Mouse (Mus musculus) cortical plate, adult 2 months (tissue): ENCODE data around the gene Epha1. TPM values are rescaled to one million over a fixed set of nuclear protein-coding genes. Genes with fewer than 3 reads are reported as not detected.

ENCODE experiments used
- H3K27ac ChIP-seq: fragments of 200-500 bp; 2 replicates; pipeline ENCODE4 v1.5.1; 2012; ENCODE audit warnings: low read length, control low read depth, inconsistent platforms; ENCODE audit not compliant: insufficient read depth
- H3K4me1 ChIP-seq: fragments of 200-500 bp; 2 replicates; pipeline ENCODE4 v1.6.1; 2011; ENCODE audit warnings: low read length; ENCODE audit not compliant: control insufficient read depth, insufficient read depth
- H3K4me3 ChIP-seq: fragments of 200-500 bp; 2 replicates; pipeline ENCODE4 v1.5.1; 2011; ENCODE audit warnings: mild to moderate bottlenecking, low read length, control low read depth; ENCODE audit not compliant: insufficient read depth
- CTCF ChIP-seq: fragments of 200-500 bp; IDR thresholded peaks from 2 replicates; pipeline ENCODE4 v1.5.1; 2011; ENCODE audit warnings: mild to moderate bottlenecking, control low read depth, low read length; ENCODE audit not compliant: insufficient read depth; ENCODE audit errors: extremely low read depth
- POLR2A ChIP-seq: fragments of 200-500 bp; IDR thresholded peaks from 2 replicates; pipeline ENCODE4 v1.6.1; 2011; ENCODE audit warnings: mild to moderate bottlenecking, low read length, control low read depth; ENCODE audit not compliant: insufficient read depth; ENCODE audit errors: extremely low read depth
- polyA plus RNA-seq: library from polyadenylated mRNA; depleted of rRNA; stranded (reverse); fragments of >200 nt; gene quantifications from 2 replicates; pipeline ENCODE4 v1.2.3, GENCODE M21; 2012

Gene Epha1
- polyA plus RNA-seq, 1 experiment, result 0.23 TPM

GRCm38 (mm10) chr6:42355794-42356600 lies 17.1 kb downstream of the Epha1 start:
- H3K4me1 ChIP-seq, result peaks cover 12% of the 10 kb centered on the region
- no peak overlapping the region for H3K27ac ChIP-seq
- H3K4me3 ChIP-seq, result no peak overlapping the region
- TF ChIP-seq POLR2A (no peak), CTCF (no peak)

- Histone ChIP-seq H3K4me3 (no peak overlapping the region), H3K27ac (no peak overlapping the region), H3K4me1 (peaks cover 15% of the 10 kb centered on the region)
- TF ChIP-seq POLR2A, result no peak
- TF ChIP-seq CTCF, result no peak
These were observed 17.7 kb downstream of the Epha1 start for GRCm38 (mm10) chr6:42355366-42355765.

DNA sequence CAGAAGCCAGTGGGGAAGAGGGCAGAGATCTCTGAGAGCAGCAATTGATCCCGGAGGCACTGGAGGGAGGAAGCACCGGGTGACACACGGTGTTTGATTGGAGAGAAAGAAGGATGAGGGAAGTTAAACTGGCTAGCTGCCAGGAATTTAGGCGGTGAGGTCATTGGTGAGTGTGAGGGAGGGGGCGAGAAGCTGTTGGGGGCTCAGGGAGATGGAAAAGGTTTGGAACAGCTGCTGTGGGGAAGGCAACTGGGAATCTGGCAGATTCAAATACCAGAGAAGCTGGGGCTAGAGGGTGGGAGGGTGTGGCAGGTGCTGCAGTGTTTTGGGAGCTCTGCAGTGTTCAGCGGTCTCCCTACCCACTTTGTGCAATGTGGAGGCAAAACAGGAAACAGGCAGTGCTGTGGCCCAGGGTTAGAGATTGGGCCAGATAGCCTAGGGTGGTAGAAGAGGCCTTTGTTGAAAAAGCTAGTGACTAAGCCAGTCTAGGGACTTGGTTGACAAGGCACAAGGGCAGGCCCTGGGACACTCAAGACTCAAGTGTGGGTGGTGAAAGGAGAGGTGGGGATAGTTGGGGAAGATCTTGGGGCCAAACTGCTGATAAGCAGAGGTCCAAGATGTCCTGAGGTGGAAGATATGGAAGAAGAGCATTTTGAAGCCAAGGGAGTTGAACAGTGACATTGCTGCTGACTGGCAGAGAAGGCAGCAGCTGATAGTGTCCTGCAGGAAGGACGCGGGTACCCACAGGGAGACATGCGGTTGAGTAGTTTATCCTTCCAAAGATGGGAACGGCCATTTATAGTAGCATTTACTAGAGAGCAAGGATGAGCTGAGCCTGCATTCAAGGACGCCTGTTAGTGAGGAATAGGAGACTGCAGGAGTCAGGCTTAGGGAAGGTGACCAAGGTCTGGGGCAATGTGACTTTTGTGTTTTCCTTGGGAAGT lies 18.7 kb downstream of the Epha1 start:
- Histone ChIP-seq H3K4me3 (peak overlapping the region; percentile 6; the same call in 1 of the 2 replicates), H3K4me1 (peaks cover 15% of the 10 kb centered on the region), H3K27ac (no peak overlapping the region)
- TF ChIP-seq POLR2A (no peak), CTCF (no peak)

GRCm38 (mm10) chr6:42353180-42353579 lies 19.9 kb downstream of the Epha1 start:
- H3K4me1 ChIP-seq, result peaks cover 15% of the 10 kb centered on the region
- no peak overlapping the region; the same call in 1 of the 2 replicates for H3K27ac ChIP-seq
- H3K4me3 ChIP-seq, result no peak overlapping the region
- no peak for TF ChIP-seq CTCF
- no peak for TF ChIP-seq POLR2A

GRCm38 (mm10) chr6:42352486-42352846 lies 20.6 kb downstream of the Epha1 start:
- TF ChIP-seq CTCF (no peak), POLR2A (no peak)
- H3K27ac ChIP-seq, result no peak overlapping the region
- no peak overlapping the region for H3K4me3 ChIP-seq
- peaks cover 15% of the 10 kb centered on the region for H3K4me1 ChIP-seq

DNA sequence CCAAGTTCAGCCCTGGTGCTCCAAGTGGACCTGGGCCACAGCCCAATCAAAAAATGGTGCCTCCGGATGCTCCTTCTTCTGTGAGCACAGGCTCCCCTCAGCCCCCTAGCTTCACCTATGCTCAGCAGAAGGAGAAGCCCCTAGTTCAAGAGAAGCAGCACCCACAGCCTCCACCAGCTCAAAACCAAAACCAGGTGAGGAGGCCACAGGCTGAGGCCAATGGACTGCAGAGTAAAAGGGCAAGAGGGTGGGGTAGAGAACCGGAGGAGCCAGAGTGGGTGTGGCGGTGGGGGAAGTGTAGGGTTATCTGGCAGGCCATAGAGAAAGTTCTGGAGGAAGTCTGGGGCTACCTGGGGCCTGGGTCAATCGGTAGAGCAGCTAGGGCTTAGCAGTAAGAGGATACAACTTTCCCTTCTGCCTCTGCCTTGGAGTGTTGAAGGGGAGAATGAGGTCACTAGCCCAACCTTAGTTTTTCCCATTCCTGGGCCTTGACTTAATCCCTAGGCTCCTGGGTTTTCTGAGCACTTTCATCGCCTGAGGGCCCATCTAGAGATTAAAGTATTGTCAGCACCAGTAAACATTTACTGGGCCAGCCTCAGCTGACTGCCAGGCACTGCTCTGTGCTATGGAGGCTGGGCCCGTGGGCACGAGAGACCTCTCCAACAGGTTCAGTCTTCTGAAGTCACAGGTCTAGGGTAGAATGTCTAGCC lies 21.1 kb downstream of the Epha1 start:
- peaks cover 15% of the 10 kb centered on the region for H3K4me1 ChIP-seq
- no peak overlapping the region for H3K27ac ChIP-seq
- TF ChIP-seq POLR2A (no peak), CTCF (no peak)
- no peak overlapping the region for H3K4me3 ChIP-seq

GRCm38 (mm10) chr6:42350968-42351775 lies 21.9 kb downstream of the Epha1 start:
- TF ChIP-seq CTCF (no peak), POLR2A (no peak)
- H3K4me3 ChIP-seq, result peak overlapping the region; percentile 81
- peaks cover 15% of the 10 kb centered on the region for H3K4me1 ChIP-seq
- H3K27ac ChIP-seq, result 0 out of 2 replicates have a peak overlapping the region, but pooled peaks have one; percentile 33

GRCm38 (mm10) chr6:42350021-42350967 lies 22.8 kb downstream of the Epha1 start:
- Histone ChIP-seq H3K4me3 (peak overlapping the region; percentile 81), H3K27ac (peak overlapping the region; percentile 55; the same call in 1 of the 2 replicates), H3K4me1 (peaks cover 15% of the 10 kb centered on the region)
- TF ChIP-seq CTCF (no peak), POLR2A (peak; percentile 66)
